Mouse (Mus musculus): ENCODE results near the gene Acot1. TPM values are rescaled to one million over a fixed set of nuclear protein-coding genes. Genes with fewer than 3 reads are reported as not detected.

Gene Acot1
- polyA plus RNA-seq (2014; fragmentation: Illumina TruSeq; extraction: RNeasy Lipid Tissue Mini Kit (QIAGEN cat#74804); ENCODE audit: insufficient read depth, low read depth, low replicate concordance), result 97.6 TPM

GRCm38 (mm10) chr12:84009171-84009965 lies at the start of gene Acot1:
Acot1 (plus strand) TSS chr12:84009490.

DNA sequence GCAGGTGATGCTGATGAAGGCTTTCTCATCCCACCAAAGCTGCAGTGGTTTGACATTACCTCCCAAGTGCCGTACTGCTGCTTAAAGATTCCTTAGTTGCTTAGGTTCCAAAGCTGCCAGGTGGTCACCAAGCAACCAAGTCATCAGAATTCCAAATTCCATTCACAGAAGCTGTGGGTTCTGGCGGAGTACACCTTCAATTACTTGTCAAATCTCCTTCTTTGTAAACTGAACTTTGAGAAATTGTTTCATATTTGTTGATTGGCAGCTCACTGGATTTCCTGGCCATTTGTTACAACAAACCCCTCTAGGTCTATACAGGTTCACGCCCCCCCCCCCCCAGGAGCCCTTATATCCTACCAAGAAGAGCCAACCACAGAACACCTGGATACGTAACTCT lies 24.5 kb upstream of the Acot1 start, which contains the start of gene Heatr4:
Gene Heatr4, minus strand, starts transcription at position 101 of the 400 bp plus-strand sequence.

DNA sequence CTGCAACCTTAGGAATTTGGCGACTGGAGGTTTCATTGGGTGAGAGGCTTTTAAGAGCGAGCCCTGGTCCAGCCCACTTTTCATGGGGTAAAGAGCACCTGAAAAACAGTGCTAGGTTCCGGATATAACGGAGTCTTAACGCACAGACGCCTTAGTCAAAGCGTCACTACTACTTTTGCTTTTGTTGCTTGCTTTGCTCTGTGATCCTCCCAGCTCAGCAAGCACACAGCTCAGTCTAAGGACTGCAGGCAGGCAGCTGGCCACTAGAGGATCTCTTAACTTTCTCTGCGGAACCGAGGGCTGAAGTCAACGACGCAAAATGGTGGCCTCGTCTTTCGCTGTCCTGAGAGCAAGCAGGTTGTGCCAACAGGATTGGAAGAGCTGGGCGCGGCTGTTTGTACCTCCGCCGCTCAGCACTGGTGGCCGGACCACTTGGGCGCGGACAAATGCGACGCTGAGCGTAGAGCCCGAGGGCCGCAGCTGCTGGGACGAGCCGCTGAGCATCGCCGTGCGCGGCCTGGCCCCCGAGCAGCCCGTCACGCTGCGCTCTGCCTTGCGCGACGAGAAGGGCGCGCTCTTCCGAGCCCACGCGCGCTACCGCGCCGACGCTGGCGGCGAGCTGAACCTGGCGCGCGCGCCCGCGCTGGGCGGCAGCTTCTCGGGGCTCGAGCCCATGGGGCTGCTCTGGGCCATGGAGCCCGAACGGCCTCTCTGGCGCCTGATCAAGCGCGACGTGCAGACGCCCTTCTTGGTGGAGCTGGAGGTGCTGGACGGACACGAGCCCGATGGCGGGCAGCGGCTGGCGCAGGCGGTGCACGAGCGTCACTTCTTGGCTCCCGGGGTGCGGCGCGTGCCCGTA lies 21.5 kb upstream of the Acot1 start, which contains the start of gene Acot2:
Gene Acot2, plus strand, starts transcription at position 279 of the 859 bp plus-strand sequence.

DNA sequence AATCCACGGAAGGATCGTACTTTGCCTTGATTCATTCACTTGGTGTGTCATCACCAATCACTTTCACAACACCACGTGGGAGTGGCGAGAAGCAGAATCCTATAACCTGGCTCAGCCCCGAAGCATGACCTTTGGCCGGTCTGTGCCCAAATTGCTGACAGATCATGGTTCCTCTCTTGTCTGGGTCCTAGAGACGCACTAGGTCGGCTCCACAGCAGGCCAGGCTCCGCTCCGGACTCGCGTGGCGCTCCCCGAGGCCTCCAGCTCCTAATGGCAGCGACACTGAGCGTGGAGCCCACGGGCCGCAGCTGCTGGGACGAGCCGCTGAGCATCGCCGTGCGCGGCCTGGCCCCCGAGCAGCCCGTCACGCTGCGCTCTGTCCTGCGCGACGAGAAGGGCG lies 29.0 kb downstream of the Acot1 start, which contains the start of gene Acot4:
Gene Acot4, plus strand, starts transcription at position 139 of the 400 bp plus-strand sequence.

GRCm38 (mm10) chr12:84038691-84039111 lies 29.4 kb downstream of the Acot1 start, which contains the start of gene Gm49366:
Gm49366 (plus strand) TSS chr12:84038935.

GRCm38 (mm10) chr12:84051937-84052474 lies 42.7 kb downstream of the Acot1 start, which contains the start of gene Acot3:
Acot3 (plus strand) TSS chr12:84052144.

Other genes with a start within 250 kb of the Acot1 start
- gene Papln, start 245.9 kb upstream of the Acot1 start, polyA plus RNA-seq (2014; fragmentation: Illumina TruSeq; extraction: RNeasy Lipid Tissue Mini Kit (QIAGEN cat#74804); ENCODE audit: insufficient read depth, low read depth, low replicate concordance), result 0.14 TPM
- gene Numb, start 87.6 kb upstream of the Acot1 start, polyA plus RNA-seq (2014; fragmentation: Illumina TruSeq; extraction: RNeasy Lipid Tissue Mini Kit (QIAGEN cat#74804); ENCODE audit: insufficient read depth, low read depth, low replicate concordance), result 36.8 TPM
- gene Riox1, start 58.9 kb upstream of the Acot1 start, polyA plus RNA-seq (2014; fragmentation: Illumina TruSeq; extraction: RNeasy Lipid Tissue Mini Kit (QIAGEN cat#74804); ENCODE audit: insufficient read depth, low read depth, low replicate concordance), result 11.2 TPM
- gene Heatr4, start 24.6 kb upstream of the Acot1 start, polyA plus RNA-seq (2014; fragmentation: Illumina TruSeq; extraction: RNeasy Lipid Tissue Mini Kit (QIAGEN cat#74804); ENCODE audit: insufficient read depth, low read depth, low replicate concordance), result not detected
- 9.2 TPM for gene Acot2, start 21.6 kb upstream of the Acot1 start, polyA plus RNA-seq (2014; fragmentation: Illumina TruSeq; extraction: RNeasy Lipid Tissue Mini Kit (QIAGEN cat#74804); ENCODE audit: insufficient read depth, low read depth, low replicate concordance)
- gene Acot4, start 28.9 kb downstream of the Acot1 start, polyA plus RNA-seq (2014; fragmentation: Illumina TruSeq; extraction: RNeasy Lipid Tissue Mini Kit (QIAGEN cat#74804); ENCODE audit: insufficient read depth, low read depth, low replicate concordance), result 0.31 TPM
- not detected for gene Gm49366, start 29.4 kb downstream of the Acot1 start, polyA plus RNA-seq (2014; fragmentation: Illumina TruSeq; extraction: RNeasy Lipid Tissue Mini Kit (QIAGEN cat#74804); ENCODE audit: insufficient read depth, low read depth, low replicate concordance)
- not detected for gene Acot3, start 42.7 kb downstream of the Acot1 start, polyA plus RNA-seq (2014; fragmentation: Illumina TruSeq; extraction: RNeasy Lipid Tissue Mini Kit (QIAGEN cat#74804); ENCODE audit: insufficient read depth, low read depth, low replicate concordance)
- gene Acot5, start 59.8 kb downstream of the Acot1 start, polyA plus RNA-seq (2014; fragmentation: Illumina TruSeq; extraction: RNeasy Lipid Tissue Mini Kit (QIAGEN cat#74804); ENCODE audit: insufficient read depth, low read depth, low replicate concordance), result not detected
- 1.3 TPM for gene Acot6, start 91.2 kb downstream of the Acot1 start, polyA plus RNA-seq (2014; fragmentation: Illumina TruSeq; extraction: RNeasy Lipid Tissue Mini Kit (QIAGEN cat#74804); ENCODE audit: insufficient read depth, low read depth, low replicate concordance)
- 4.7 TPM for gene Dnal1, start 104.9 kb downstream of the Acot1 start, polyA plus RNA-seq (2014; fragmentation: Illumina TruSeq; extraction: RNeasy Lipid Tissue Mini Kit (QIAGEN cat#74804); ENCODE audit: insufficient read depth, low read depth, low replicate concordance)
- gene Pnma1, start 139.0 kb downstream of the Acot1 start, polyA plus RNA-seq (2014; fragmentation: Illumina TruSeq; extraction: RNeasy Lipid Tissue Mini Kit (QIAGEN cat#74804); ENCODE audit: insufficient read depth, low read depth, low replicate concordance), result 1.4 TPM
- gene Elmsan1, start 209.4 kb downstream of the Acot1 start, polyA plus RNA-seq (2014; fragmentation: Illumina TruSeq; extraction: RNeasy Lipid Tissue Mini Kit (QIAGEN cat#74804); ENCODE audit: insufficient read depth, low read depth, low replicate concordance), result 7.2 TPM